Mouse (Mus musculus): ENCODE results near the gene Mall. TPM values are rescaled to one million over a fixed set of nuclear protein-coding genes. Genes with fewer than 3 reads are reported as not detected.

Gene Mall
- polyA plus RNA-seq, 1 experiment from 2014 or later, result 141 TPM

GRCm38 (mm10) chr2:127735512-127736145 lies 5.9 kb upstream of the Mall start:
- Histone ChIP-seq H3K4me3 (ENCODE audit: low read depth, low read length) (no peak overlapping the region), H3K4me1 (replicated peaks; ENCODE audit: control insufficient read depth, insufficient read depth, low read length) (peaks cover 10% of the 10 kb centered on the region), H3K4me2 (replicated peaks; ENCODE audit: low read depth) (peak overlapping the region; percentile 32), H3K27me3 (replicated peaks; ENCODE audit: control insufficient read depth, insufficient read depth, low read length) (no peaks in the 10 kb centered on the region), H3K27ac (ENCODE audit: low read depth, low read length) (peak overlapping the region; percentile 96), H3K9me3 (ENCODE audit: control insufficient read depth) (no peaks in the 10 kb centered on the region), H3K9ac (ENCODE audit: low read depth, low read length) (no peak overlapping the region), H3K36me3 (ENCODE audit: control insufficient read depth, insufficient read depth) (no peaks in the 10 kb centered on the region; the same call in 1 of the 2 replicates)
- peak; percentile 93 for ATAC-seq
- TF ChIP-seq CTCF (IDR thresholded peaks at IDR 0.05; ENCODE audit: low read depth), result no peak; the same call in 1 of the 2 replicates
- 25% methylated on average over 9 of the region's 9 CpGs for WGBS

- no peak overlapping the region for H3K4me3 ChIP-seq (ENCODE audit: low read depth, low read length)
- ATAC-seq, result peak; percentile 67
- no peaks in the 10 kb centered on the region for H3K27me3 ChIP-seq (replicated peaks; ENCODE audit: control insufficient read depth, insufficient read depth, low read length)
- no peaks in the 10 kb centered on the region; the same call in 1 of the 2 replicates for H3K36me3 ChIP-seq (ENCODE audit: control insufficient read depth, insufficient read depth)
- no peaks in the 10 kb centered on the region for H3K9me3 ChIP-seq (ENCODE audit: control insufficient read depth)
- peak overlapping the region; percentile 96 for H3K27ac ChIP-seq (ENCODE audit: low read depth, low read length)
- peaks cover 10% of the 10 kb centered on the region for H3K4me1 ChIP-seq (replicated peaks; ENCODE audit: control insufficient read depth, insufficient read depth, low read length)
- peak overlapping the region; percentile 32; the same call in 1 of the 2 replicates for H3K4me2 ChIP-seq (replicated peaks; ENCODE audit: low read depth)
- WGBS, result 37% methylated on average over 5 of the region's 5 CpGs
- TF ChIP-seq CTCF (IDR thresholded peaks at IDR 0.05; ENCODE audit: low read depth), result no peak
- no peak overlapping the region for H3K9ac ChIP-seq (ENCODE audit: low read depth, low read length)
These were observed 5.2 kb upstream of the Mall start for GRCm38 (mm10) chr2:127734889-127735288.

GRCm38 (mm10) chr2:127730301-127730997 lies 717 bp upstream of the Mall start:
- H3K4me1 ChIP-seq (replicated peaks; ENCODE audit: control insufficient read depth, insufficient read depth, low read length), result 0 out of 2 replicates have a peak, but pooled peaks cover 6% of the 10 kb centered on the region
- ATAC-seq, result no peak
- 58% methylated on average over 7 of the region's 7 CpGs for WGBS
- H3K9me3 ChIP-seq (ENCODE audit: control insufficient read depth), result no peaks in the 10 kb centered on the region
- H3K4me2 ChIP-seq (replicated peaks; ENCODE audit: low read depth), result no peak overlapping the region; the same call in 1 of the 2 replicates
- TF ChIP-seq CTCF (IDR thresholded peaks at IDR 0.05; ENCODE audit: low read depth), result no peak
- H3K27me3 ChIP-seq (replicated peaks; ENCODE audit: control insufficient read depth, insufficient read depth, low read length), result no peaks in the 10 kb centered on the region
- no peaks in the 10 kb centered on the region; the same call in 1 of the 2 replicates for H3K36me3 ChIP-seq (ENCODE audit: control insufficient read depth, insufficient read depth)
- H3K9ac ChIP-seq (ENCODE audit: low read depth, low read length), result peak overlapping the region; percentile 55
- peak overlapping the region; percentile 96 for H3K27ac ChIP-seq (ENCODE audit: low read depth, low read length)
- no peak overlapping the region for H3K4me3 ChIP-seq (ENCODE audit: low read depth, low read length)

DNA sequence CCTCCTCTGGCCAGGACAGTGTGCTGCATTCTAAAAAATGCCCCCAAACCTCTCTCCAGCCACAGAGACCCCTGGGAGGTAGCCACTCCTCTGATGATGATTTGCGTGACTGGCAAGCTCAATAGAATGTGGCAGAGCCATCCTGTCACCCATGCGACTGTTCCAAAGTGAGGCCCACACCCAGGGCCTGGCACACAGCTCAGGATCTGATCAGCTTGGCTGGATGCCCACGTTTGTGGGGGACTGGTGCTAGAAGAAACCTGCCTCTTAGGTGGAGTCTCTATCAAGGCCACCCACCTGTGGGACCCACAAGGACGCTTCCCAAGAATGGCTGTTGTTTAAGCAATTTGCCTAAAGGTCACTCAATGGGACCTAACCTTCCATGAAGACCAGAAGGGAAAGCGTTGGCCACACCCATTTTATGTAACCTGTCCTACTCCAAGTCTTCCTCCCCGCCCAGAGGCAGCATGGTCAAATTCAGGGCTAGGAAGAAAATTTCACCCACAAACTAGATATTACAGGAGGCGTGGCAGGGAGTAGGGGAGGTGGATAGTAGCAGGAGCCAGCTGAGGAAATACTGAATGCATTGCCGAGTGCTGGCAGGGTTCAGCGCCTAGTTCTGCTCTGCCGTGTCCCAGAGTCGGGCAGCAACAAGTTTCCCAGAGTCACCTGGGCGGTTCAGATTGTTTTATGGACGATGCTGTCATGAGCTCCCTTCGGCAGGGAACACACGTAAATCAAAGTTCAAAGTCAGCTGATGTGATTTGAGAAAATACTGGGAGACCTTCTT lies 876 bp downstream of the Mall start:
- H3K9me3 ChIP-seq (ENCODE audit: control insufficient read depth), result no peaks in the 10 kb centered on the region
- H3K4me3 ChIP-seq (ENCODE audit: low read depth, low read length), result peak overlapping the region; percentile 47
- 21% methylated on average over 15 of the region's 15 CpGs for WGBS
- H3K27me3 ChIP-seq (replicated peaks; ENCODE audit: control insufficient read depth, insufficient read depth, low read length), result no peaks in the 10 kb centered on the region
- peak overlapping the region; percentile 68 for H3K4me2 ChIP-seq (replicated peaks; ENCODE audit: low read depth)
- peak; percentile 79 for ATAC-seq
- H3K9ac ChIP-seq (ENCODE audit: low read depth, low read length), result peak overlapping the region; percentile 55
- peak overlapping the region; percentile 96 for H3K27ac ChIP-seq (ENCODE audit: low read depth, low read length)
- 0 out of 2 replicates have a peak, but pooled peaks cover 6% of the 10 kb centered on the region for H3K4me1 ChIP-seq (replicated peaks; ENCODE audit: control insufficient read depth, insufficient read depth, low read length)
- no peak for TF ChIP-seq CTCF (IDR thresholded peaks at IDR 0.05; ENCODE audit: low read depth)
- no peaks in the 10 kb centered on the region; the same call in 1 of the 2 replicates for H3K36me3 ChIP-seq (ENCODE audit: control insufficient read depth, insufficient read depth)

- Histone ChIP-seq H3K4me2 (replicated peaks; ENCODE audit: low read depth) (peak overlapping the region; percentile 68), H3K4me1 (replicated peaks; ENCODE audit: control insufficient read depth, insufficient read depth, low read length) (peaks cover 12% of the 10 kb centered on the region), H3K27me3 (replicated peaks; ENCODE audit: control insufficient read depth, insufficient read depth, low read length) (no peaks in the 10 kb centered on the region), H3K36me3 (ENCODE audit: control insufficient read depth, insufficient read depth) (no peaks in the 10 kb centered on the region; the same call in 1 of the 2 replicates), H3K9me3 (ENCODE audit: control insufficient read depth) (no peaks in the 10 kb centered on the region), H3K9ac (ENCODE audit: low read depth, low read length) (peak overlapping the region; percentile 55), H3K27ac (ENCODE audit: low read depth, low read length) (peak overlapping the region; percentile 96; the same call in 1 of the 2 replicates), H3K4me3 (ENCODE audit: low read depth, low read length) (peak overlapping the region; percentile 47)
- TF ChIP-seq CTCF (IDR thresholded peaks at IDR 0.05; ENCODE audit: low read depth), result no peak
- 62% methylated on average over 6 of the region's 6 CpGs for WGBS
- no peak for ATAC-seq
These were observed 1.6 kb downstream of the Mall start for GRCm38 (mm10) chr2:127728146-127728545.

- 52% methylated on average over 4 of the region's 4 CpGs for WGBS
- TF ChIP-seq CTCF (IDR thresholded peaks at IDR 0.05; ENCODE audit: low read depth), result no peak
- Histone ChIP-seq H3K4me3 (ENCODE audit: low read depth, low read length) (no peak overlapping the region), H3K27ac (ENCODE audit: low read depth, low read length) (peak overlapping the region; percentile 60; the same call in 1 of the 2 replicates), H3K27me3 (replicated peaks; ENCODE audit: control insufficient read depth, insufficient read depth, low read length) (no peaks in the 10 kb centered on the region), H3K9me3 (ENCODE audit: control insufficient read depth) (no peaks in the 10 kb centered on the region), H3K4me1 (replicated peaks; ENCODE audit: control insufficient read depth, insufficient read depth, low read length) (peaks cover 16% of the 10 kb centered on the region), H3K4me2 (replicated peaks; ENCODE audit: low read depth) (no peak overlapping the region), H3K9ac (ENCODE audit: low read depth, low read length) (no peak overlapping the region), H3K36me3 (ENCODE audit: control insufficient read depth, insufficient read depth) (no peaks in the 10 kb centered on the region; the same call in 1 of the 2 replicates)
- ATAC-seq, result no peak
These were observed 6.5 kb downstream of the Mall start for GRCm38 (mm10) chr2:127723193-127723592.
